Mouse (Mus musculus) CH12.LX (cell line): ENCODE results near the gene Ppy.

Source experiments
- NRF1 ChIP-seq: IDR thresholded peaks from 2 replicates; pipeline ENCODE4 v1.6.1; 2014; ENCODE audit warnings: low read depth, mild to moderate bottlenecking, inconsistent platforms, low read length, improper control_type of control experiment, moderate library complexity
- POLR2A ChIP-seq: IDR thresholded peaks from 2 replicates; pipeline ENCODE4 v1.6.1; 2011; ENCODE audit warnings: low read depth, mild to moderate bottlenecking, improper control_type of control experiment, low read length

DNA sequence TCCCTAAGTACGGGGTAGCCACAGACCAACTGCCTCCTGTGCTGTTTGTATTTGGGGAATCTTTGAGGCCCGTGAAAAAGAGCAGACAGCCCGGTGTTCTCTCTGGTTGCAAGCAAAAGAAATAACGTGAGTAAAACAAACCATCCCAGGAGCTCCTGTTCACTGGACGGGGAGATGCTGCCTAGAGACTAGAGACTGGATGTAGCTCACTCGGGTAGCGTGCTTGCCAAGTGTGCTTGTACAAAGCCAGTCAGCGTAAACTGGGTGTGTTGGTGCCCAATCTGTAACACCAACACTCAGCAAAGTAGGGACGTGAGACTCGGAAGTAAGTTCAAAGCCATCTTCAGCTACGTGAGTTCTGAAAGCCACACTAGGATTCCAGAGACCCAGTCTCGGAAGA, 48.4 kb downstream of the Ppy start:
- TF ChIP-seq POLR2A (no peak), NRF1 (no peak)
